In the genomic region with DNA sequence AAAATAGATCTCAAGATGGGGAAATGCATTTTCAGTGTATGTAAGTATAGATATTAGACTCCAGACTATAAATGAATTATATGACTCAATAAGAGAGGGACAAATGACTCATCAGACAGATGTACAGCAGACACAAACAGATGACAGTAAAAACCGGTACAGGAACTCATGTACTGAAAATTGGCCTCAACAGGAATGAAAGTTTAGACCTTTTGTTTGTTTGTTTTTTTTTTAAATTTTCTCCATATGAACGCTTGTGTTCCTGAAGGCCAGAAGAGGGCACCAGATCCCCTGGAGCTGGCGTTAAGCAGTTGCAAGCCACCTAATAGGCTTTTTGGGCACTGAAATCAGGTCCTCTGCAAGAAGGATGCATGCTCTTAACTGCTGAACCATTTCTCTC, we compare ENCODE assay signal across 10 mouse cellular contexts. TPM values are rescaled to one million over a fixed set of nuclear protein-coding genes. Genes with fewer than 3 reads are reported as not detected.
DNase-seq lines count a peak whose midpoint lies in the region; ATAC-seq and TF ChIP-seq lines count a peak whose summit lies in the region.
"Had no signal": no experiment of that assay in that cellular context is flagged by ENCODE, and none has a peak within 500 bp of the region (broad histone marks: within the 10 kb centered on the region; RNA-seq: fewer than 3 reads in every experiment).

No protein-coding gene starts in this region.

- no peaks in the 10 kb centered on the region for H3K9me3 ChIP-seq in ES-E14 (ENCODE audit: control insufficient read depth, insufficient read depth, low read depth, low read length)
- H3K9me3 ChIP-seq: G1E had no signal

- no peaks in the 10 kb centered on the region for H3K4me1 ChIP-seq in ES-E14 (ENCODE audit: control insufficient read depth in 2 of 2, insufficient read depth in 2 of 2, low read length in 2 of 2, poor library complexity in 1 of 2)

- H3K4me3 ChIP-seq in left cerebral cortex, adult 2 months, result no peak overlapping the region
- no peak overlapping the region for H3K4me3 ChIP-seq in ES-E14 (ENCODE audit: insufficient read depth in 1 of 2, low read depth in 1 of 2, low read length in 2 of 2, poor library complexity in 1 of 2, severe bottlenecking in 1 of 2)

- H3K36me3 ChIP-seq in ES-E14 (ENCODE audit: control insufficient read depth, insufficient read depth, low read length, poor library complexity, severe bottlenecking), result no peaks in the 10 kb centered on the region
- H3K36me3 ChIP-seq: G1E had no signal

- intact Hi-C loops in left cerebral cortex, adult 2 months (cut with DNase I), result no loop called here

- in situ Hi-C loops in ES-E14 (cut with MboI; ENCODE audit: low sequenced_read_pairs in 2 of 2, unreplicated experiment in 2 of 2), result no loop called here

- no peak overlapping the region for H3K9ac ChIP-seq in ES-E14 (ENCODE audit: insufficient read depth, low read depth, low read length, poor library complexity, severe bottlenecking)

- peak; percentile 7; the same call in 1 of the 2 replicates for ATAC-seq in granulocyte monocyte progenitor cell, adult 5-6 weeks (replicated peaks; ENCODE audit: poor library complexity, severe bottlenecking)

- H3K27ac ChIP-seq in left cerebral cortex, adult 2 months, result no peak overlapping the region; the same call in 1 of the 2 replicates
- no peak overlapping the region for H3K27ac ChIP-seq in ES-E14 (ENCODE audit: insufficient read depth, low read depth, low read length, poor library complexity, severe bottlenecking)

- TF ChIP-seq CTCF in left cerebral cortex, adult 2 months (IDR thresholded peaks at IDR 0.05), result peak; percentile 64

- DNase-seq in cerebellum, postnatal 14 days, result peak; percentile 43 to 47
- no peak for DNase-seq in cerebellum, adult 8-10 months
- DNase-seq in left cerebral cortex, adult 2 months (ENCODE audit: extremely low spot score in 1 of 2, low spot score in 2 of 2), result peak in 1 of 2 experiments; percentile 8
- DNase-seq in left cerebral cortex, adult 9 months (ENCODE audit: low spot score in 2 of 2), result no peak
- DNase-seq in ES-E14 (ENCODE audit: low read depth, low spot score), result no peak
- DNase-seq in spleen, postnatal 14 days (ENCODE audit: low spot score in 2 of 2), result no peak
- DNase-seq in thymus, postnatal 10 days (ENCODE audit: low spot score in 2 of 2), result no peak
- DNase-seq: thymus, postnatal 36 days had no signal

TF ChIP-seq in ES-E14, 5 proteins besides CTCF, POLR2A, EP300 and RAD21:
- no peak for TF ChIP-seq CHD2 (IDR thresholded peaks at IDR 0.05; ENCODE audit: low read depth, low read length)
- peak; percentile 93 for TF ChIP-seq ZNF384 (IDR thresholded peaks at IDR 0.05; ENCODE audit: low read depth, low read length)

RNA-seq across cellular contexts. Expression of gene Sc5d, which starts 49.8 kb away (rescaled TPM):
- total RNA-seq in left cerebral cortex, adult 2 months (2021), result 10 to 100 TPM; 49.8 to 54.7 TPM
- 31.2 and 33.8 TPM in 2 replicates for total RNA-seq in ES-E14 (2012; rRNA removed)
- 12.3 and 14.4 TPM in 2 replicates for total RNA-seq in granulocyte monocyte progenitor cell, adult 5-6 weeks (2014; fragmentation: Nextera tagmentation)
- 20.1 and 29.9 TPM in 2 replicates for total RNA-seq in granulocyte monocyte progenitor cell, adult 5-6 weeks (2017)

Comparison
In these comparisons a context has a peak if more than half of its experiments do, and no peak if none do; other contexts are left out.
1. DNase-seq: peak in cerebellum, postnatal 14 days (2 of 2); none in cerebellum, adult 8-10 months (single experiment), left cerebral cortex, adult 9 months (0 of 2), ES-E14 (single experiment), spleen, postnatal 14 days (0 of 2) and thymus, postnatal 10 days (0 of 2).